In the genomic region with DNA sequence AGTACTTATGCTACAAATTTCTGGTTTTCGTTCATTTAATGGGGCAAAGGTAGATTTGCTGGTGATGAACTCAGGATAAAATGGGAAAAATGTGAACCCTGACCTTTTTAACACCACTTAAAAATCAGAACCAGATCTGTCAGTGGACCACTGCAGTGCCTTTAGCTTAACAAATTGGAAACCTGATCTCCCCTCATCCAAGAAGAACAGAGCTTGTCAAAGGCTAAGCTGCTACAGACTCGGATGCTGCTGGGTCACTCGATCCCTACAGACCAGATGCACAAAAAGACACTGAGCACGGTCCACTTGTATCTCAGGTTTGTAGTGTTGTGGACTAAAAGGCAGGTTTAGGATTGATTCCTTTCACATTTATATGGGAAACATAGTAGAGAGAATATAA, we compare ENCODE assay signal across 27 mouse cellular contexts.
"Had no signal": no experiment of that assay in that cellular context is flagged by ENCODE, and none has a peak within 500 bp of the region (broad histone marks: within the 10 kb centered on the region; RNA-seq: fewer than 3 reads in every experiment).

No protein-coding gene starts in this region.

- H3K4me3 ChIP-seq: gastrocnemius, adult 2 months; heart, embryonic 10.5 days; heart, embryonic 12.5 days; hindbrain, embryonic 10.5 days; hindbrain, embryonic 13.5 days; hindbrain, embryonic 15.5 days; kidney, embryonic 15.5 days; layer of hippocampus, adult 2 months; left cerebral cortex, adult 2 months; limb, embryonic 13.5 days; limb, embryonic 15.5 days; liver, embryonic 12.5 days had no signal

- H3K36me3 ChIP-seq: heart, embryonic 10.5 days; heart, embryonic 12.5 days; hindbrain, embryonic 10.5 days; hindbrain, embryonic 13.5 days; hindbrain, embryonic 15.5 days; kidney, embryonic 15.5 days; limb, embryonic 13.5 days; limb, embryonic 15.5 days; liver, embryonic 12.5 days had no signal

- H3K9me3 ChIP-seq: heart, embryonic 10.5 days; heart, embryonic 12.5 days; hindbrain, embryonic 10.5 days; hindbrain, embryonic 13.5 days; hindbrain, embryonic 15.5 days; kidney, embryonic 15.5 days; limb, embryonic 13.5 days; limb, embryonic 15.5 days; liver, embryonic 12.5 days had no signal

- H3K27me3 ChIP-seq: heart, embryonic 12.5 days; hindbrain, embryonic 13.5 days; hindbrain, embryonic 15.5 days; kidney, embryonic 15.5 days; liver, embryonic 12.5 days had no signal

- H3K27ac ChIP-seq: gastrocnemius, adult 2 months; hindbrain, embryonic 10.5 days; hindbrain, embryonic 13.5 days; hindbrain, embryonic 15.5 days; hindbrain, postnatal 0 days; kidney, embryonic 15.5 days; kidney, postnatal 0 days; layer of hippocampus, adult 2 months; left cerebral cortex, adult 2 months; liver, embryonic 12.5 days; liver, embryonic 14.5 days had no signal

- DNase-seq: gastrocnemius, adult 2 months; gastrocnemius, postnatal 10 days; gastrocnemius, postnatal 25 days; heart, adult 18-20 months; heart, postnatal 10 days; heart, postnatal 4 days; kidney, adult 11 months; kidney, adult 2 months; kidney, adult 9 months; kidney, postnatal 25 days; kidney, postnatal 4 days; left cerebral cortex, postnatal 4 days had no signal

- H3K4me1 ChIP-seq: hindbrain, embryonic 13.5 days; hindbrain, embryonic 15.5 days had no signal

- H3K4me2 ChIP-seq: heart, embryonic 12.5 days; hindbrain, embryonic 13.5 days; hindbrain, embryonic 15.5 days; kidney, embryonic 15.5 days; limb, embryonic 13.5 days; limb, embryonic 15.5 days; liver, embryonic 12.5 days had no signal

- H3K9ac ChIP-seq: heart, embryonic 12.5 days; hindbrain, embryonic 13.5 days; hindbrain, embryonic 15.5 days; kidney, embryonic 15.5 days; limb, embryonic 13.5 days; limb, embryonic 15.5 days; liver, embryonic 12.5 days; liver, embryonic 14.5 days had no signal

- ATAC-seq: hindbrain, postnatal 0 days; intestine, embryonic 16.5 days; liver, embryonic 12.5 days had no signal
